Mouse (Mus musculus) leukemia stem cell, adult 10-12 weeks (primary cell): ENCODE measurements around the gene Adgra1. TPM values are rescaled to one million over a fixed set of nuclear protein-coding genes. Genes with fewer than 3 reads are reported as not detected.

ENCODE experiments used
- polyA plus RNA-seq: library from polyadenylated mRNA; stranded (reverse); fragments of >175 nt; gene quantifications from 2 replicates; pipeline ENCODE4 v1.2.3, GENCODE M21; 2012; ENCODE audit warnings: low replicate concordance

The Adgra1 gene
- not detected in 2 replicates for polyA plus RNA-seq

DNA sequence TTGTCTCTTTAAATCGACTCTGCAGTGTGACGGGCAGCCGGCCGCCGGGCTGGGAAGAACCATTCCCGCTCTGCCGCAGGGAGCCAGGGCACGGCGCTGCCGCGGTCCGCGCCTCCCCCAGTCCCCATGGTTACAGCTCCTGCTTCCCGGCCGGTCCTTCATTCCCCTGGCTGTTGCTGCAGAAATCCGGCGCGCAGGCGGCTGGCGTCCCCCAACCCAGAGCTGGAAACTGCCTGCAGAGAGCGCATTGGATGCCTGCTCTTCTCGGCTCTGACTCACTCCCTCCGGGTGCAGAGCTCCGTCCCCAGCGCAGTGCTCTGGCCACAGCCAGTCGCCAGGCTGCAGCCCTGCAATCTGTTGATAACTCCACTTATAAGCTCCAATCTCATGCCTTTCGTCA, at the start of gene Adgra1:
Gene Adgra1, plus strand, starts transcription at position 139 of the 400 bp plus-strand sequence.

DNA sequence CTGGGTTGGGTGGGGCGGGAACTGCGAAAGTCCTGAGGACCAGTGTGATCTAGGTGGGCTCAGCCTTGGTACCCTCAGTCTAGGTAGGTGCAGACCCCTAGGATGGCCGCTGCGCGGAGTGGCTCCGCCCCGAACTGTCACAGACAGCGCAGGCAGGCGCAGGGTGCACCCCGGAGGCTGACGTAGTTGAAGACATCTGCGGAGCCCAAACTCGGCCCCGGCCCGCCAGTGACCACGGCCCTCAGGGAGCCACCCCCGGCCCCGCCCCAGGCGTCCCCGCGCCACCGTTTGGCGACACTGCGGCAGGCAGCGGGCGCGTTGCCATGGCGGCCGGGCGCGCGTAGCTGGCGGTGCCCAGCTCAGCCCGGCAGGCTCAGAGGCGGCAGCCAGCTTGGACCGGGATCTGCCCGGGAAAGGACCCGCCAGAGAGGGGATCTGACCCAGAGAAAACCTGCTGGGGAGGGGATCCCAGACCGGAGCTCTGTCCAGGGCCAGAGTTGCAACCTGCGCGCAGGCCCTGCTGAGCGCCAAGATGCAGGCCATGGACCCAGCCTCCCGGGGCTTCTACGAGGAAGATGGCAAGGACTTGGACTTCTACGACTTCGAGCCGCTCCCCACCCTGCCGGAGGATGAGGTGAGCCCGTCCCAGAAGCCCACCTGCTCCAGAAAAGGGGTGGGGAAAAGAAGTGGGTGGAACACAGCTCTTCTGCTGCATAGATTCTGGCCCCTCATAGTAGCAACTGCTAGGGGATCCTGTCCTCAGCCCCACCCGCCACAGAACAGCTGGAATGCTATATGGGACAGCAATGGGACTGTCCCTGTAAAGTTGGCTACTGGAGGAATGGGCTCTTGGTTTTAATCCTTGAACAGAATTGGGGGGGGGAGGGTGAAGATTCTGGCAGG, 60.9 kb downstream of the Adgra1 start, which contains the start of gene Kndc1:
Gene Kndc1, plus strand, starts transcription at position 42 of the 903 bp plus-strand sequence.

Other genes starting within 250 kb of the Adgra1 start
- not detected in 2 replicates for gene Cfap46, start 150.4 kb upstream of the Adgra1 start, polyA plus RNA-seq
- 0.06 TPM in 1 of 2 replicates, not detected in the other for gene Kndc1, start 60.5 kb downstream of the Adgra1 start, polyA plus RNA-seq
- gene Utf1, start 109.6 kb downstream of the Adgra1 start, polyA plus RNA-seq: 0.39 and 0.77 TPM in 2 replicates
- not detected in 2 replicates for gene 6430531B16Rik, start 144.6 kb downstream of the Adgra1 start, polyA plus RNA-seq
- gene Adam8, start 158.4 kb downstream of the Adgra1 start, polyA plus RNA-seq: 2.5 and 4.3 TPM in 2 replicates
- gene Zfp511, start 202.2 kb downstream of the Adgra1 start, polyA plus RNA-seq: 15.0 and 21.8 TPM in 2 replicates
- 2.9 and 8.4 TPM in 2 replicates for gene Tubgcp2, start 202.5 kb downstream of the Adgra1 start, polyA plus RNA-seq
- gene Msx3, start 214.9 kb downstream of the Adgra1 start, polyA plus RNA-seq: not detected in 2 replicates
- gene Caly, start 248.4 kb downstream of the Adgra1 start, polyA plus RNA-seq: not detected in 2 replicates